Mouse (Mus musculus): Measurements from ENCODE around the gene Olfr1006.
"Not testable (repeated sequence)": the region's sequence is repeated elsewhere in the genome, so short reads cannot be mapped to it uniquely, and the experiment has no call there.

The Olfr1006 gene

GRCm38 (mm10) chr2:85678667-85679066 is at the start of gene Olfr1006:
TSS of gene Olfr1006 (minus strand) at chr2:85678767.
- no peak for DNase-seq (ENCODE audit: low read depth)

GRCm38 (mm10) chr2:85725793-85726192 is 47.2 kb upstream of the Olfr1006 start:
- DNase-seq (ENCODE audit: low read depth): peak; percentile 23

- DNase-seq (ENCODE audit: low read depth): no peak
Observed at GRCm38 (mm10) chr2:85715119-85715518, 36.6 kb upstream of the Olfr1006 start, which contains the start of gene Olfr1009. TSS of gene Olfr1009 (plus strand) at chr2:85715419.

- no peak for DNase-seq (ENCODE audit: low read depth)
Observed at GRCm38 (mm10) chr2:85711159-85711558, 32.6 kb upstream of the Olfr1006 start.

GRCm38 (mm10) chr2:85710680-85711079 is 32.1 kb upstream of the Olfr1006 start:
- not testable (repeated sequence) for DNase-seq (ENCODE audit: low read depth)

- no peak for DNase-seq (ENCODE audit: low read depth)
Observed at GRCm38 (mm10) chr2:85689131-85689530, 10.6 kb upstream of the Olfr1006 start, which contains the start of gene Olfr1008. TSS of gene Olfr1008 (plus strand) at chr2:85689431.

- DNase-seq (ENCODE audit: low read depth): not testable (repeated sequence)
Observed at GRCm38 (mm10) chr2:85664355-85664754, 14.2 kb downstream of the Olfr1006 start, which contains the start of gene Olfr154. TSS of gene Olfr154 (minus strand) at chr2:85664455.

- DNase-seq (ENCODE audit: low read depth): no peak
Observed at GRCm38 (mm10) chr2:85650604-85651003, 28.0 kb downstream of the Olfr1006 start, which contains the start of gene Olfr1002. TSS of gene Olfr1002 (minus strand) at chr2:85650704.
